Mouse (Mus musculus): ENCODE results near the gene Cdkn1b.

The Cdkn1b gene

DNA sequence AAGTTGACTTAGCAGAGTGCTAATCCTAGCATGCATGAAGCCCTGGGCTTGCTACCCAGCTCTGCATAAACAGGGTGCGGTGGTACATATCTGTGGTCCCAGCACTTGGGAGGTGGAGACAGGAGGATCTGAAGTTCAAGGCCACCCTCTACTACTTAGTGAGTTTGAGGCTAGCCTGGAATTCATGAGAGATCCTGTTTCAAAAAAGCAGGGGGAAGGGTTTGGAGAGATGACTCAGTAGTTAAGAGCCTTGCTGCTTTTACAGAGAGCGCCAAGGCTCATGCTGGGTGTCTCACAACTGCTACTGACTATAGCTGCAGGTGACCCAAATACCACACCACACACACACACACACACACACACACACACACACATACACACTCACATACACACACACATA lies 49.3 kb downstream of the Cdkn1b start:
- no peak for DNase-seq (ENCODE audit: low spot score)

- DNase-seq (ENCODE audit: low spot score), result no peak
Observed at GRCm38 (mm10) chr6:134972096-134972495, 51.9 kb downstream of the Cdkn1b start.
